In genomic region chr11:24062495-24063096, GRCm38 (mm10) we compare ENCODE assay signal across 15 mouse cellular contexts. TPM values are rescaled to one million over a fixed set of nuclear protein-coding genes. Genes with fewer than 3 reads are reported as not detected.
DNase-seq lines count a peak whose midpoint lies in the region; ATAC-seq and TF ChIP-seq lines count a peak whose summit lies in the region.
"Had no signal": no experiment of that assay in that cellular context is flagged by ENCODE, and none has a peak within 500 bp of the region (broad histone marks: within the 10 kb centered on the region; RNA-seq: fewer than 3 reads in every experiment).

No protein-coding gene starts in this region.

- no peak for ATAC-seq in megakaryocyte-erythroid progenitor cell, adult 5-6 weeks (replicated peaks; ENCODE audit: low FRiP score, low TSS enrichment, poor library complexity, severe bottlenecking)

- peaks cover 65% of the 10 kb centered on the region for H3K27me3 ChIP-seq in hindbrain, embryonic 10.5 days (ENCODE audit: insufficient read depth, poor library complexity, severe bottlenecking)
- H3K27me3 ChIP-seq in midbrain, embryonic 10.5 days (ENCODE audit: low read depth, poor library complexity, severe bottlenecking): peaks cover 82% of the 10 kb centered on the region

- H3K36me3 ChIP-seq in hindbrain, embryonic 10.5 days: no peaks in the 10 kb centered on the region
- H3K36me3 ChIP-seq in midbrain, embryonic 10.5 days: no peaks in the 10 kb centered on the region
- H3K36me3 ChIP-seq: intestine, embryonic 15.5 days; limb, embryonic 15.5 days had no signal

- TF ChIP-seq CTCF in layer of hippocampus, adult 2 months (conservative IDR thresholded peaks at IDR 0.05): no peak
- no peak for TF ChIP-seq CTCF in olfactory bulb, adult 2 months (IDR thresholded peaks at IDR 0.05; ENCODE audit: insufficient read depth, low read depth, low read length)

- H3K9me3 ChIP-seq in hindbrain, embryonic 10.5 days: no peaks in the 10 kb centered on the region
- no peaks in the 10 kb centered on the region for H3K9me3 ChIP-seq in midbrain, embryonic 10.5 days (replicated peaks)
- H3K9me3 ChIP-seq: intestine, embryonic 15.5 days; limb, embryonic 15.5 days had no signal

- DNase-seq in layer of hippocampus, adult 2 months (ENCODE audit: low spot score in 2 of 2): no peak
- DNase-seq in layer of hippocampus, adult 9-11 months: no peak
- peak; percentile 50 for DNase-seq in hindbrain, embryonic 10.5 days (ENCODE audit: low spot score)
- DNase-seq in midbrain, embryonic 10.5 days (ENCODE audit: low spot score): peak; percentile 24
- DNase-seq in kidney, adult 9 months: no peak
- DNase-seq in kidney, adult 18-20 months: no peak
- DNase-seq: lung, postnatal 10 days had no signal

- peaks cover 41% of the 10 kb centered on the region for H3K4me1 ChIP-seq in hindbrain, embryonic 10.5 days (replicated peaks)
- H3K4me1 ChIP-seq in midbrain, embryonic 10.5 days: peaks cover 42% of the 10 kb centered on the region
- peaks cover 13% of the 10 kb centered on the region for H3K4me1 ChIP-seq in olfactory bulb, adult 2 months (ENCODE audit: control insufficient read depth, insufficient read depth, low read length)

- TF ChIP-seq POLR2A in olfactory bulb, adult 2 months (IDR thresholded peaks at IDR 0.05; ENCODE audit: insufficient read depth, low read depth, low read length): no peak

- peak overlapping the region; percentile 92 for H3K27ac ChIP-seq in layer of hippocampus, adult 2 months
- H3K27ac ChIP-seq in hindbrain, embryonic 10.5 days: peak overlapping the region; percentile 12; the same call in 1 of the 2 replicates
- H3K27ac ChIP-seq in midbrain, embryonic 10.5 days (replicated peaks): no peak overlapping the region
- H3K27ac ChIP-seq in olfactory bulb, adult 2 months (ENCODE audit: insufficient read depth, low read depth, low read length): peak overlapping the region; percentile 84
- H3K27ac ChIP-seq: intestine, embryonic 15.5 days; limb, embryonic 15.5 days had no signal

- no peak overlapping the region for H3K4me3 ChIP-seq in layer of hippocampus, adult 2 months
- H3K4me3 ChIP-seq in hindbrain, embryonic 10.5 days: no peak overlapping the region
- no peak overlapping the region for H3K4me3 ChIP-seq in midbrain, embryonic 10.5 days
- H3K4me3 ChIP-seq in olfactory bulb, adult 2 months (ENCODE audit: insufficient read depth, low read depth, low read length): no peak overlapping the region
- H3K4me3 ChIP-seq: myocyte had no signal

- 29% methylated on average over 9 of the region's 9 CpGs for WGBS in hindbrain, embryonic 10.5 days
- 38% methylated on average over 9 of the region's 9 CpGs for WGBS in midbrain, embryonic 10.5 days
- 40% methylated on average over 9 of the region's 9 CpGs for WGBS in olfactory bulb, adult 2 months

RNA-seq across cellular contexts. Expression of gene A830031A19Rik, which starts 12.3 kb away (rescaled TPM):
- 1 to 10 TPM; 1.3 to 1.7 TPM for total RNA-seq in layer of hippocampus, adult 2 months (2021)
- polyA plus RNA-seq in hindbrain, embryonic 10.5 days (2016; fragmentation: Nextera tagmentation; extraction: Ambion mirVana): not detected in 2 replicates
- not detected in 2 replicates for polyA plus RNA-seq in midbrain, embryonic 10.5 days (2016; fragmentation: Nextera tagmentation; extraction: Ambion mirVana)
- not detected in 2 replicates for polyA plus RNA-seq in olfactory bulb, adult 2 months (2012; ENCODE audit: insufficient read depth, insufficient read length, low replicate concordance, missing spikeins)
- not detected in 2 replicates for total RNA-seq in megakaryocyte-erythroid progenitor cell, adult 5-6 weeks (2014; fragmentation: Nextera tagmentation)
- total RNA-seq in megakaryocyte-erythroid progenitor cell, adult 5-6 weeks (2017): not detected in 2 replicates
- total RNA-seq: gastrocnemius, adult 8-10 months had no signal
- polyA plus RNA-seq: heart, embryonic 14.5 days; intestine, embryonic 15.5 days; myocyte; testis, adult 2 months had no signal

RNA-seq across cellular contexts. Expression of gene Bcl11a, which starts 15.3 kb away (rescaled TPM):
- 100 to 1,000 TPM; 117 to 121 TPM for total RNA-seq in layer of hippocampus, adult 2 months (2021)
- polyA plus RNA-seq in hindbrain, embryonic 10.5 days (2016; fragmentation: Nextera tagmentation; extraction: Ambion mirVana): 20.7 and 54.9 TPM in 2 replicates
- polyA plus RNA-seq in midbrain, embryonic 10.5 days (2016; fragmentation: Nextera tagmentation; extraction: Ambion mirVana): 15.8 and 33.2 TPM in 2 replicates
- 89.4 TPM in 1 of 2 replicates, not detected in the other for polyA plus RNA-seq in olfactory bulb, adult 2 months (2012; ENCODE audit: insufficient read depth, insufficient read length, low replicate concordance, missing spikeins)
- total RNA-seq in megakaryocyte-erythroid progenitor cell, adult 5-6 weeks (2014; fragmentation: Nextera tagmentation): 194 and 225 TPM in 2 replicates
- 69.3 and 74.2 TPM in 2 replicates for total RNA-seq in megakaryocyte-erythroid progenitor cell, adult 5-6 weeks (2017)
- polyA plus RNA-seq: myocyte had no signal

Comparison
In these comparisons a context has a peak if more than half of its experiments do, and no peak if none do; other contexts are left out.
1. DNase-seq: peak in hindbrain, embryonic 10.5 days (single experiment) and midbrain, embryonic 10.5 days (single experiment); none in layer of hippocampus, adult 2 months (0 of 2), layer of hippocampus, adult 9-11 months (single experiment), kidney, adult 9 months (single experiment) and kidney, adult 18-20 months (single experiment).